Mouse (Mus musculus) retina, adult 2 months (tissue): ENCODE results near the gene Acap3.

Source experiments
- DNase-seq: peaks from one replicate; pipeline ENCODE4 v3.0.0-alpha.2; 2012; ENCODE audit warnings: low read depth, low spot score

Acap3 gene

DNA sequence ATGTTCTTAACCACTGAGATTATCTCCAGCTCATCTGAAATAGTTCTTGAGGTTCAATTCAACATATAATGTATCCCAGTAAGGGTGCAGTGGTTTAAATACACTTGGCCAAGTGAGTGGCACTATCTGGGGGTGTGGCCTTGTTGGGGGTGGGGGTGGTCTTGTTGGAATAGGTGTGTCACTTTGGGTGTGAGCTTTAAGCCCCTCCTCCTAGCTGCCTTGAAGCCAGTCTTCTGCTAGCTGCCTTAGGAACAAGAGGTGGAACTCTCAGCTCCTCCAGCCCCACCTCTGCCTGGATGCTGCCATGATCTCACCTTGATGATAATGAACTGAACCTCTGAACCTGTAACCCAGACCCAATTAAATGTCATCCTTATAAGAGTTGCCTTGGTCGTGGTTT, 40.4 kb downstream of the Acap3 start:
- no peak for DNase-seq

GRCm38 (mm10) chr4:155943049-155943452, 51.4 kb downstream of the Acap3 start:
- DNase-seq = no peak

- peak; percentile 88 for DNase-seq
Measured at GRCm38 (mm10) chr4:155943534-155944249, 52.1 kb downstream of the Acap3 start, which contains the start of gene Ube2j2. Ube2j2 (plus strand) TSS chr4:155943831.

- DNase-seq = no peak
Measured at GRCm38 (mm10) chr4:155944271-155944670, 52.6 kb downstream of the Acap3 start.

DNA sequence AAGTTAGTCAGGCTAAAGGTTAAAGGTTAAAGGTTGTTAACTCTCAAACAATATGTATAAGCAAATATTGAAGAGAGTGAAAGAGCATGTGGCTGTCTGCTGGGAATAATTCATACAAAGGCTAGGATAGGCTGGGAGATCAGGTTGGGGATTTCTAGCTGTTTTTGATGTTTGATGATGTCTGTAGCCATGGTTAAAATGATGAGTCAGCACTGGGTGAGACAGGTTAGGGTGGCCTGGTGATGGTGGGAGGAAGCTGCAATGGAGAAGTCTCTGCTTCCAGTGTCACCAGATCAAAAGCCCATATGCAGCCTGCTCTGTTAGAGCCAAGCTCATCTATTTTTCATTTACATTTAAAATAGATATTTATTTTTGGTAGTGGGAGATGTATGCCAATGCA, 55.5 kb downstream of the Acap3 start:
- DNase-seq = no peak

DNA sequence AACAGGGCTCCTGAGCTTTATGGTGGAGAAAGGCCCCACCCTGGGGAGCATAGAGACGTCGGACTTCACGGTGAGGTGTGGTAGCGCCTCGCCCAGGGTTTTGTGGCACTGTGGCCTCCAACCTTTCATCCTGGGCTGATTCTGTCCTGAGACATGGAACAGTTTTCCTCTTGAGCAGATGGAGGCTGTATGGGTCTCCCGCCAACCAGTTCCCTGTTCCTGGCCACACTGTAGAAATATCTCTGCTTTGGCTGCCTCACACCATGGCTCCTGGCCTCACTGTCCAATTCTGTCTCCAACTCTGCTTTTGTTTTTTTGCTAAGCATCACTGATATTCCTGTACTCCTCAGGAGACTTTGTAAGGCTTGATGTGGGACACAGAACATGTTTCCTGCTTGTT, 63.9 kb downstream of the Acap3 start:
- DNase-seq = no peak
